Mouse (Mus musculus) ES-Bruce4 (cell line): ENCODE data around the gene Gabrr1.

ENCODE experiments used
- CTCF ChIP-seq: IDR thresholded peaks from one replicate; pipeline ENCODE4 v1.8.1; 2011; ENCODE audit warnings: low read depth, low read length
- EP300 ChIP-seq: IDR thresholded peaks from 2 replicates; pipeline ENCODE4 v1.6.1; 2011; ENCODE audit warnings: low read depth, low read length; ENCODE audit not compliant: insufficient read depth
- POLR2A ChIP-seq: IDR thresholded peaks from one replicate; pipeline ENCODE4 v1.8.1; 2011; ENCODE audit warnings: low read length; ENCODE audit not compliant: insufficient read depth

DNA sequence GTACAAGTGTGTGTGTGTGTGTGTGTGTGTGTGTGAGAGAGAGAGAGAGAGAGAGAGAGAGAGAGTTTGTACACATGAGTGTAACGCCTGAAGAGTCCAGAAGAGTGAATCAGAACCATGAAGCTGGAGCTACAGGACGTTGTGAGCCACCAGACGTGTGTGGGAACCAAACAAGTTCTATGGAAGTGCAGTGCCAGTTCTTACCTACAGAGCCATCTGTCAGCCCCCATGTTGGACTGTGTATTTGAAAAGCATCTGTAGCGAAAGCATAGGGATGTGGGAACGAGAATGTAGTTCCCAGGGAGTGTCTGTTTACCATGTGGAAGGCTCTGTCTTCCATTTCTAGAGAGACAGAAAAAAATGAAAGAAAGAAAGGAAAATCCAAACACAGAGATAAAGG, 51.2 kb downstream of the Gabrr1 start:
- no peak for TF ChIP-seq POLR2A
- no peak for TF ChIP-seq CTCF
- no peak for TF ChIP-seq EP300
